Mouse (Mus musculus): ENCODE data around the gene Mymx.

DNA sequence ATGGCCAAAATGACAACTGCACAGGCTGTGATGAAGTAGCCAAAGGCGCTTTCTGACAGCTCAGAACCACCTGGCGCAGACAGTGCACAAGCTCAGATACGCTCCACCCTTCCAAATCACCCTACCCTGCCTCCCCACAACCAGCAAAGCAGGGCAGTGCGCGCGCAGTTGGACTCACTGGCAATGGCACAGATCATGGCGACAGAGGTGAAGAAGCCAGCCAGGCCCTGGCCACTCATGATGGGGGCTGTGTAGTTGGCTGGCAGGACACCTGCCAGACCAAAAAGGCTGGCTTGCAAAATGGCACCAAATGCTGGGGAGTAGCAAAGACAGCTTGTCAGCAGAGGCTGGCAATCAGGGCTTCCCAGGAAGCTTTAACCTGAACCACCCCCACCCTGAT lies 12.7 kb downstream of the Mymx start:
- TF ChIP-seq CTCF (conservative IDR thresholded peaks at IDR 0.05 in 1 of 2, IDR thresholded peaks at IDR 0.05 in 1 of 2; ENCODE audit: low read depth in 2 of 2, low read length in 2 of 2) (no peak), POLR2AphosphoS2 (IDR thresholded peaks at IDR 0.05; ENCODE audit: low read depth, low read length) (no peak)

All from CH12.LX (cell line).